Mouse (Mus musculus): ENCODE measurements around the gene Tmem179.
A peak's percentile ranks its signal among the peaks of the same experiment; 100 is the strongest.

Gene Tmem179

GRCm38 (mm10) chr12:112542920-112543300 is 26.4 kb upstream of the Tmem179 start:
- TF ChIP-seq GATA4 (IDR thresholded peaks at IDR 0.05; ENCODE audit: insufficient replicate concordance, low read length), result no peak

GRCm38 (mm10) chr12:112542257-112542919 is 25.8 kb upstream of the Tmem179 start:
- no peak for TF ChIP-seq GATA4 (IDR thresholded peaks at IDR 0.05; ENCODE audit: insufficient replicate concordance, low read length)

- no peak for TF ChIP-seq GATA4 (IDR thresholded peaks at IDR 0.05; ENCODE audit: insufficient replicate concordance, low read length)
Observed at GRCm38 (mm10) chr12:112541483-112542091, 25.0 kb upstream of the Tmem179 start.

GRCm38 (mm10) chr12:112540321-112540720 is 23.8 kb upstream of the Tmem179 start:
- TF ChIP-seq GATA4 (IDR thresholded peaks at IDR 0.05; ENCODE audit: insufficient replicate concordance, low read length), result no peak

- no peak for TF ChIP-seq GATA4 (IDR thresholded peaks at IDR 0.05; ENCODE audit: insufficient replicate concordance, low read length)
Observed at GRCm38 (mm10) chr12:112539466-112539965, 23.0 kb upstream of the Tmem179 start.

- no peak for TF ChIP-seq GATA4 (IDR thresholded peaks at IDR 0.05; ENCODE audit: insufficient replicate concordance, low read length)
Observed at GRCm38 (mm10) chr12:112538356-112538755, 21.8 kb upstream of the Tmem179 start.

- TF ChIP-seq GATA4 (IDR thresholded peaks at IDR 0.05; ENCODE audit: insufficient replicate concordance, low read length), result no peak
Observed at GRCm38 (mm10) chr12:112537233-112537632, 20.7 kb upstream of the Tmem179 start.

- TF ChIP-seq GATA4 (IDR thresholded peaks at IDR 0.05; ENCODE audit: insufficient replicate concordance, low read length), result no peak
Observed at GRCm38 (mm10) chr12:112533758-112534157, 17.2 kb upstream of the Tmem179 start.

GRCm38 (mm10) chr12:112518105-112518504 is 1.6 kb upstream of the Tmem179 start:
- TF ChIP-seq GATA4 (IDR thresholded peaks at IDR 0.05; ENCODE audit: insufficient replicate concordance, low read length), result peak; percentile 85; the same call in 1 of the 2 replicates

- no peak for TF ChIP-seq GATA4 (IDR thresholded peaks at IDR 0.05; ENCODE audit: insufficient replicate concordance, low read length)
Observed at GRCm38 (mm10) chr12:112514897-112515296, 1.6 kb downstream of the Tmem179 start.

GRCm38 (mm10) chr12:112510733-112511372 is 5.7 kb downstream of the Tmem179 start:
- no peak for TF ChIP-seq GATA4 (IDR thresholded peaks at IDR 0.05; ENCODE audit: insufficient replicate concordance, low read length)

- TF ChIP-seq GATA4 (IDR thresholded peaks at IDR 0.05; ENCODE audit: insufficient replicate concordance, low read length), result no peak
Observed at GRCm38 (mm10) chr12:112510365-112510732, 6.2 kb downstream of the Tmem179 start.

GRCm38 (mm10) chr12:112507984-112508383 is 8.6 kb downstream of the Tmem179 start:
- no peak for TF ChIP-seq GATA4 (IDR thresholded peaks at IDR 0.05; ENCODE audit: insufficient replicate concordance, low read length)

GRCm38 (mm10) chr12:112507264-112507663 is 9.3 kb downstream of the Tmem179 start:
- TF ChIP-seq GATA4 (IDR thresholded peaks at IDR 0.05; ENCODE audit: insufficient replicate concordance, low read length), result no peak

- TF ChIP-seq GATA4 (IDR thresholded peaks at IDR 0.05; ENCODE audit: insufficient replicate concordance, low read length), result no peak
Observed at GRCm38 (mm10) chr12:112506267-112506666, 10.3 kb downstream of the Tmem179 start.
